Mouse (Mus musculus): Measurements from ENCODE around the gene Guca1b. TPM values are rescaled to one million over a fixed set of nuclear protein-coding genes. Genes with fewer than 3 reads are reported as not detected.

Guca1b gene
- 0.30 and 0.57 TPM in 2 replicates for polyA plus RNA-seq (2015; fragmentation: Nextera tagmentation; extraction: Ambion mirVana)

- Histone ChIP-seq H3K27ac (no peak within 1 kb of the TSS), H3K27me3 (replicated peaks) (no peaks in the 10 kb centered on the region), H3K36me3 (replicated peaks) (no peaks in the 10 kb centered on the region), H3K4me1 (peaks cover 4% of the 10 kb centered on the region; the same call in 1 of the 2 replicates), H3K9ac (no peak within 1 kb of the TSS), H3K9me3 (no peaks in the 10 kb centered on the region), H3K4me3 (no peak within 1 kb of the TSS), H3K4me2 (no peak within 1 kb of the TSS)
- 18% methylated on average over 10 of the region's 10 CpGs for WGBS
- no peak for ATAC-seq (replicated peaks)
Observed at GRCm38 (mm10) chr17:47385145-47385544, at the start of gene Guca1b. TSS of gene Guca1b (plus strand) at chr17:47385393.

- no peak overlapping the region for H3K4me3 ChIP-seq
- no peak overlapping the region for H3K9ac ChIP-seq
- WGBS, result 91% methylated on average over 2 of the region's 2 CpGs
- H3K4me1 ChIP-seq, result no peaks in the 10 kb centered on the region
- H3K4me2 ChIP-seq, result no peak overlapping the region
- no peaks in the 10 kb centered on the region for H3K27me3 ChIP-seq (replicated peaks)
- ATAC-seq (replicated peaks), result no peak
- H3K9me3 ChIP-seq, result 0 out of 2 replicates have a peak, but pooled peaks cover 2% of the 10 kb centered on the region
- peaks cover 59% of the 10 kb centered on the region for H3K36me3 ChIP-seq (replicated peaks)
- no peak overlapping the region for H3K27ac ChIP-seq
Observed at GRCm38 (mm10) chr17:47343121-47343520, 42.1 kb upstream of the Guca1b start.

GRCm38 (mm10) chr17:47349721-47350319 lies 35.4 kb upstream of the Guca1b start:
- Histone ChIP-seq H3K4me2 (no peak overlapping the region), H3K36me3 (replicated peaks) (peaks cover 67% of the 10 kb centered on the region), H3K9ac (no peak overlapping the region), H3K27me3 (replicated peaks) (no peaks in the 10 kb centered on the region), H3K4me3 (no peak overlapping the region), H3K9me3 (peaks cover 11% of the 10 kb centered on the region; the same call in 1 of the 2 replicates), H3K27ac (no peak overlapping the region), H3K4me1 (no peaks in the 10 kb centered on the region)
- no peak for ATAC-seq (replicated peaks)
- WGBS, result 80% methylated on average over 3 of the region's 3 CpGs

- Histone ChIP-seq H3K9ac (no peak overlapping the region), H3K4me2 (no peak overlapping the region), H3K4me3 (no peak overlapping the region), H3K27me3 (replicated peaks) (no peaks in the 10 kb centered on the region), H3K4me1 (no peaks in the 10 kb centered on the region), H3K27ac (no peak overlapping the region), H3K9me3 (no peaks in the 10 kb centered on the region), H3K36me3 (replicated peaks) (peaks cover 25% of the 10 kb centered on the region; the same call in 1 of the 2 replicates)
- WGBS, result 39% methylated on average over 6 of the region's 6 CpGs
- no peak for ATAC-seq (replicated peaks)
Observed at GRCm38 (mm10) chr17:47359964-47360363, 25.2 kb upstream of the Guca1b start.

GRCm38 (mm10) chr17:47361343-47361742 lies 23.9 kb upstream of the Guca1b start:
- 88% methylated on average over 11 of the region's 11 CpGs for WGBS
- no peak overlapping the region for H3K27ac ChIP-seq
- H3K4me2 ChIP-seq, result no peak overlapping the region
- no peak overlapping the region for H3K4me3 ChIP-seq
- H3K36me3 ChIP-seq (replicated peaks), result 0 out of 2 replicates have a peak, but pooled peaks cover 13% of the 10 kb centered on the region
- no peak overlapping the region for H3K9ac ChIP-seq
- peaks cover 5% of the 10 kb centered on the region; the same call in 1 of the 2 replicates for H3K27me3 ChIP-seq (replicated peaks)
- no peaks in the 10 kb centered on the region for H3K9me3 ChIP-seq
- no peaks in the 10 kb centered on the region for H3K4me1 ChIP-seq
- ATAC-seq (replicated peaks), result no peak

- Histone ChIP-seq H3K27ac (peak within 1 kb of the TSS; percentile 86), H3K4me3 (peak within 1 kb of the TSS; percentile 68), H3K36me3 (replicated peaks) (peaks cover 15% of the 10 kb centered on the region; the same call in 1 of the 2 replicates), H3K9me3 (no peaks in the 10 kb centered on the region), H3K4me2 (peak within 1 kb of the TSS; percentile 76), H3K4me1 (peaks cover 22% of the 10 kb centered on the region), H3K27me3 (replicated peaks) (peaks cover 15% of the 10 kb centered on the region; the same call in 1 of the 2 replicates), H3K9ac (peak within 1 kb of the TSS; percentile 59)
- ATAC-seq (replicated peaks), result peak; percentile 94
- 3% methylated on average over 35 of the region's 35 CpGs for WGBS
Observed at GRCm38 (mm10) chr17:47368401-47369086, 16.6 kb upstream of the Guca1b start, which contains the start of gene Mrps10. TSS of gene Mrps10 (plus strand) at chr17:47368887.

GRCm38 (mm10) chr17:47369087-47369443 lies 16.1 kb upstream of the Guca1b start:
- peak; percentile 81 for ATAC-seq (replicated peaks)
- Histone ChIP-seq H3K36me3 (replicated peaks) (peaks cover 20% of the 10 kb centered on the region; the same call in 1 of the 2 replicates), H3K4me2 (peak overlapping the region; percentile 76), H3K4me1 (peaks cover 22% of the 10 kb centered on the region), H3K27ac (peak overlapping the region; percentile 86), H3K4me3 (peak overlapping the region; percentile 68), H3K9me3 (no peaks in the 10 kb centered on the region), H3K27me3 (replicated peaks) (peaks cover 15% of the 10 kb centered on the region; the same call in 1 of the 2 replicates), H3K9ac (peak overlapping the region; percentile 59)
- 2% methylated on average over 20 of the region's 20 CpGs for WGBS

GRCm38 (mm10) chr17:47371451-47371850 lies 13.7 kb upstream of the Guca1b start:
- Histone ChIP-seq H3K4me2 (no peak overlapping the region), H3K36me3 (replicated peaks) (peaks cover 38% of the 10 kb centered on the region; the same call in 1 of the 2 replicates), H3K9me3 (no peaks in the 10 kb centered on the region), H3K4me3 (no peak overlapping the region), H3K9ac (no peak overlapping the region), H3K27me3 (replicated peaks) (peaks cover 9% of the 10 kb centered on the region; the same call in 1 of the 2 replicates), H3K27ac (no peak overlapping the region), H3K4me1 (peaks cover 22% of the 10 kb centered on the region)
- ATAC-seq (replicated peaks), result peak; percentile 53; the same call in 1 of the 2 replicates
- WGBS, result 10% methylated on average over 4 of the region's 4 CpGs

GRCm38 (mm10) chr17:47373991-47374390 lies 11.2 kb upstream of the Guca1b start:
- Histone ChIP-seq H3K27me3 (replicated peaks) (no peaks in the 10 kb centered on the region), H3K4me1 (peaks cover 19% of the 10 kb centered on the region), H3K9me3 (no peaks in the 10 kb centered on the region), H3K4me2 (no peak overlapping the region), H3K4me3 (no peak overlapping the region), H3K27ac (no peak overlapping the region), H3K36me3 (replicated peaks) (peaks cover 51% of the 10 kb centered on the region; the same call in 1 of the 2 replicates), H3K9ac (no peak overlapping the region)
- no peak for ATAC-seq (replicated peaks)
- 87% methylated on average over 6 of the region's 6 CpGs for WGBS

GRCm38 (mm10) chr17:47376779-47377280 lies 8.4 kb upstream of the Guca1b start:
- Histone ChIP-seq H3K36me3 (replicated peaks) (peaks cover 60% of the 10 kb centered on the region; the same call in 1 of the 2 replicates), H3K9me3 (no peaks in the 10 kb centered on the region), H3K4me2 (no peak overlapping the region), H3K4me3 (no peak overlapping the region), H3K27me3 (replicated peaks) (no peaks in the 10 kb centered on the region), H3K4me1 (peaks cover 2% of the 10 kb centered on the region; the same call in 1 of the 2 replicates), H3K27ac (no peak overlapping the region), H3K9ac (no peak overlapping the region)
- WGBS, result 88% methylated on average over 6 of the region's 6 CpGs
- no peak for ATAC-seq (replicated peaks)

GRCm38 (mm10) chr17:47378133-47378532 lies 7.1 kb upstream of the Guca1b start:
- peaks cover 4% of the 10 kb centered on the region; the same call in 1 of the 2 replicates for H3K4me1 ChIP-seq
- H3K27ac ChIP-seq, result no peak overlapping the region
- H3K4me2 ChIP-seq, result no peak overlapping the region
- 79% methylated on average over 15 of the region's 15 CpGs for WGBS
- no peak overlapping the region for H3K4me3 ChIP-seq
- no peak for ATAC-seq (replicated peaks)
- no peaks in the 10 kb centered on the region for H3K9me3 ChIP-seq
- H3K27me3 ChIP-seq (replicated peaks), result no peaks in the 10 kb centered on the region
- no peak overlapping the region for H3K9ac ChIP-seq
- peaks cover 49% of the 10 kb centered on the region; the same call in 1 of the 2 replicates for H3K36me3 ChIP-seq (replicated peaks)

GRCm38 (mm10) chr17:47381917-47382316 lies 3.3 kb upstream of the Guca1b start:
- ATAC-seq (replicated peaks), result no peak
- H3K27ac ChIP-seq, result no peak overlapping the region
- WGBS, result 54% methylated on average over 11 of the region's 11 CpGs
- H3K9me3 ChIP-seq, result no peaks in the 10 kb centered on the region
- no peaks in the 10 kb centered on the region for H3K27me3 ChIP-seq (replicated peaks)
- H3K9ac ChIP-seq, result no peak overlapping the region
- no peak overlapping the region for H3K4me3 ChIP-seq
- peaks cover 4% of the 10 kb centered on the region; the same call in 1 of the 2 replicates for H3K4me1 ChIP-seq
- no peak overlapping the region for H3K4me2 ChIP-seq
- peaks cover 19% of the 10 kb centered on the region; the same call in 1 of the 2 replicates for H3K36me3 ChIP-seq (replicated peaks)

Data from midbrain, embryonic 15.5 days (tissue).